Mouse (Mus musculus): ENCODE measurements around the gene Gss.

Gene Gss

GRCm38 (mm10) chr2:155592137-155592853, at the start of gene Gss:
Gene Gss (minus strand): TSS chr2:155592810.
- DNase-seq (ENCODE audit: low spot score) = peak; percentile 98

GRCm38 (mm10) chr2:155641540-155642472, 49.2 kb upstream of the Gss start:
- no peak for DNase-seq (ENCODE audit: low spot score)

DNA sequence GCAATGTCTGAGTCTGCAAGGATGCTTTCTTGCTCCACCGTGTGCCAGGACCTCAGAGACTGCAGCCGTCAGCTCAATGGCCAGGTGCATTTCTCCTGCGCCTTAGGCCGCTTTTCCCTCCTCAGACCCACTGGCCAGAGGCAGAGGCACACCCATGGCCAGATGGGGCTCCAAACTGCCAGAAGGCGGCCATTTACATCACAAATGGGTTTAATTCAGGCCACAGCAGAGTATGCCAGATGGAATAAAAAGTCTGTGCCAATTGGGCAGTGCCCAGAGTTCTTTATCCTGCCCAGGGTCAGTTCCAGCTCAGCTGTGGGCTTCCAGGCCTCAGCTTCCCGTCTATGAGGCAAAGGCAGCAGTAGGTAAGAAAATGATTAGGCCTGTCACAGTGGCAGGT, 48.0 kb upstream of the Gss start:
- DNase-seq (ENCODE audit: low spot score) = peak; percentile 69

GRCm38 (mm10) chr2:155637411-155637810, 44.8 kb upstream of the Gss start:
- DNase-seq (ENCODE audit: low spot score) = no peak

DNA sequence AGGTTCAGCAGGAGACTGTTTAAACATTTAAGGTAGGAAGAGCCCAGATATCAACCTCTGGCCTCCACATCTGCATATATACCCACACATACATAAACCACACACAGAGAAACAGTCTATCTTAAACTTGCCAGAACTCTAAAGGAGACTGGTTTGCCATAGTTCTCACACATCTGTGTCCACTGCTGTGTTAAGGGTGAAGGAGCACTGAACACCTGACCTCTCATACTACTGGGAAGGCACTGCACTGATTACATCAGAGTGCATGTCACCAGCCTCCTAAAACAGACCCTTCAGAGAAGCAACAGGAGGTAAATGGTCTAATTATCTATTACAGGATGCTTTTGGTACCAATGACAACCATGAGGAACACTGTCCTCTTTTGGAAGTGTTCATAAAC, 44.3 kb upstream of the Gss start:
- no peak for DNase-seq (ENCODE audit: low spot score)

DNA sequence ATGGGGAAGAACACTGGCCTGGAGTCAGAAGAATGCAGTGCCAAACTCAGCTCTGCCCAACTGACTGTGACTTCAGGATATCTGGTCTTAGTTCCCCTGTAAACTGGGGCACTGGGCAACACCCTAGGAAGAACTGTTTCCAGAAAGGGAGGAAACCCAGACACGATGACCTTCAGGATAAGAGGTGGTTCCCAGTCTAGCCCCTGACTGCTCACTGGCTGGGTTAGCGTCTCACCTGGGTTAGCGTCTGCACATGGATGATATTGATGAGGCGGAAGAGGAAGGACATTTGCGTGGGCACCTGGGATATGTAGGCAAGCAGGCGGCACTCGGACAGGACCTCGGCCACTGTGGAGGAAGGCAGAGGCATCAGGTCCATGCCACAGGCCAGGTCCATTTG, 43.4 kb upstream of the Gss start:
- no peak for DNase-seq (ENCODE audit: low spot score)

GRCm38 (mm10) chr2:155634562-155634961, 42.0 kb upstream of the Gss start:
- no peak for DNase-seq (ENCODE audit: low spot score)

GRCm38 (mm10) chr2:155633731-155634130, 41.1 kb upstream of the Gss start:
- DNase-seq (ENCODE audit: low spot score) = no peak

DNA sequence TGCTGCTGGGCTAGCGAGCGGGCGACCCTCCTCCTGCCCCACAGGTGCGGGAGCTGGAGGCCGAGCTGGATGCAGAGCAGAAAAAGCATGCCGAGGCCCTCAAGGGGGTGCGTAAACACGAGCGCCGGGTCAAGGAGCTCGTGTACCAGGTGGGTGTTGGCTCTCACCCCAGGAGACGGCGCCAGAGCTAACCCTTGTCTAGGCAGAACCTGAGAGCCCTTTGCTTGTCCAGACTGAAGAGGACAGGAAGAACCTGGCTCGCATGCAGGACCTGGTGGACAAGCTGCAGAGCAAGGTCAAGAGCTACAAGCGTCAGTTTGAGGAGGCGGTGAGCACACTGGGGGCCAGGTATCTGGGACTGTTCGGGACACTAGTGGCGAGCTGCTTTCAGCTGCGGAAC, 40.5 kb upstream of the Gss start:
- no peak for DNase-seq (ENCODE audit: low spot score)

DNA sequence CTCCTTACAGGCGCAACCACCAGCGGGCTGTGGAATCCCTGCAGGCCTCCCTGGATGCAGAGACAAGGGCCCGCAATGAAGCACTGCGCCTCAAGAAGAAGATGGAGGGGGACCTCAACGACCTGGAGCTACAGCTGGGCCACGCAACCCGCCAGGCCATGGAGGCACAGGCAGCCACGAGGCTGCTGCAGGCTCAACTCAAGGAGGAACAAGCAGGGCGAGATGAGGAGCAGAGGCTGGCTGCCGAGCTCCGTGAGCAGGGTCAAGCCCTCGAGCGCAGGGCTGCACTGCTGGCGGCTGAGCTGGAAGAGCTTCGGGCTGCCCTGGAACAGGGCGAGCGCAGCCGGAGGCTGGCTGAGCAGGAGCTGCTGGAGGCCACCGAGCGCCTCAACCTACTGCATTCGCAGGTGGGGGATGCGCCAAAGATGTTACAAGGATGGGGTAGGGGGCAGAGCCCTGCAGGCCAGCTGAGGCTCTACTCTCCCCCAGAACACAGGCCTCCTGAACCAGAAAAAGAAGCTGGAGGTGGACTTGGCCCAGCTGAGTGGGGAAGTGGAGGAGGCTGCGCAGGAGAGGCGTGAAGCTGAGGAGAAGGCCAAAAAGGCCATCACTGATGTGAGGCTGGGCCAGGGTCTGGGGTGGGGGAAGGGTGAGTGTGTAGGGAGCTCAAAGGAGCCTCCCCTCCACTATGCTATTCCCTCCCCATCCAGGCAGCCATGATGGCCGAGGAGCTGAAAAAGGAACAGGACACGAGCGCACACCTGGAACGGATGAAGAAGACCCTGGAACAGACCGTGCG, 39.7 kb upstream of the Gss start:
- no peak for DNase-seq (ENCODE audit: low spot score)

DNA sequence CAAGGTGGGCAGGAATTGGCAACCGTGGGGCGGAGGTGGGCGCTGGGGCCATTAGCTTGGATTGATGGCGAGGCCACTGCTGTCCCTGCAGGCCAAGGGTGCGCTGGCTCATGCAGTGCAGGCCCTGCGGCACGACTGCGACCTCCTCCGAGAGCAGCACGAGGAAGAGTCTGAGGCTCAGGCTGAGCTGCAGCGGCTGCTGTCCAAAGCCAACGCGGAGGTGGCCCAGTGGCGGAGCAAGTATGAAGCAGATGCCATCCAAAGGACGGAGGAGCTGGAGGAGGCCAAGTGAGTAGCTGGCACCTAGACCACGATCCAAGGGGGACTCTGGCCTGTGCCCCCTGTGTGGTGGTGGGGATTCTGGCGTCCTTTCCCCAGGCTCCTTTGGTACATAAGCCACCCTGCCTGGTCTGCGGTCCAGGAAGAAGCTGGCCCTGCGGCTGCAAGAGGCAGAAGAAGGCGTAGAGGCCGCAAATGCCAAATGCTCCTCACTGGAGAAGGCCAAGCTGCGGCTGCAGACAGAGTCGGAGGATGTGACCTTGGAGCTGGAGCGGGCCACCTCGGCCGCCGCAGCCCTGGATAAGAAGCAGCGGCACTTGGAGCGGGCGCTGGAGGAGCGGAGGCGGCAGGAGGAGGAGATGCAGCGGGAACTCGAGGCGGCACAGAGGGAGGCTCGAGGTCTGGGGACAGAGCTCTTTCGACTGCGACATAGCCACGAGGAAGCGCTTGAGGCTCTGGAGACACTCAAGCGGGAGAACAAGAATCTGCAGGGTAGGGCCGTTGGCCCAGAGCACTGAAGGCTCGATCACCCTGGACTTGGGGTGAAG, 38.2 kb upstream of the Gss start:
- DNase-seq (ENCODE audit: low spot score) = no peak

DNA sequence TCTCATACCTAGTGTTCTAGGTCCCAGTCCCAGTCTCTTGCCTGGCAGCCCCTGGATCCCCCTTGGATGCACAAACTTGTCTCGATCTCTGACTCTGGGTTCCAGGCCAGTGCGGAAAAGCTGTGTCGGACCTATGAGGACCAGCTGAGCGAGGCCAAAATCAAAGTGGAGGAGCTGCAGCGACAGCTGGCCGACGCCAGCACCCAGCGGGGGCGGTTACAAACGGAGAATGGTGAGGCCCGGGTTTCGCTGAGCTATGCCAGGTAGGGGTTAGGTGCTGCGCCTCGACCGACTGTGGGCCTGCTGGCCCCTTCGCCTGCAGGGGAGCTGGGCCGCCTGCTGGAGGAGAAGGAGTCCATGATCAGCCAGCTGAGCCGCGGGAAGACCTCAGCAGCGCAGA, 37.5 kb upstream of the Gss start:
- DNase-seq (ENCODE audit: low spot score) = no peak

- DNase-seq (ENCODE audit: low spot score) = peak; percentile 53
These were observed 36.6 kb upstream of the Gss start for GRCm38 (mm10) chr2:155629231-155629661.

DNA sequence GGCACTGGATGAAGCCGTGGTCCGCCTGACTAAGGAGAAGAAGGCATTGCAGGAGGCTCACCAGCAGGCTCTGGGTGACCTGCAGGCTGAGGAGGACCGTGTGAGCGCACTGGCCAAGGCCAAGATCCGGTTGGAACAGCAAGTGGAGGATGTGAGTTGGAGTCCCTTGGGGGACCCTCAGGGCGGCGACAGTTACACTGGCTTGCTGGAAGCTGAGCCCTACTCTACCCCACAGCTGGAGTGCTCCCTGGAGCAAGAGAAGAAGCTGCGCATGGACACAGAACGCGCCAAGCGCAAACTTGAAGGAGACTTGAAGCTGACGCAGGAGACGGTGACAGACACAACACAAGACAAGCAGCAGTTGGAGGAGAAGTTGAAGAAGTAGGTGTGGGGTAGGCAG, 35.9 kb upstream of the Gss start:
- DNase-seq (ENCODE audit: low spot score) = no peak

DNA sequence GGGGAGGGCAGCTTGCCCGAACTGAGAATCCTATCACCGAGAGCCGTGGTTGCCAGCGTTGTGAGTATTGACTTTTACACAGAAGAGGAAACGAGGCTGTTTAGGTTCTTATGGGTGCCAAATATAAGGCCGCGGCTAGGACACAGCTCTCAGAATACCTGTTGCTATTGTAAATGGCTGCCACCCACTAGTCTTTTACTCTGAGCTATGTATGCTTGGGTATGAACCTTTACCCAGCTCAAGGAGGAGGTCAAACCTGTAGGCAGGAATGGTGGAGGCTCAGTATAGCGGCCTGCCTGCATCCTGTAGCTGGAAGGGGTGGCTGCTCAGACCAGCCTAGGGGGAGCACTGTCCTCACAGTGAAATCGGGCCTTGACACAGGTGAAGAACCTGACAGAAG, 35.5 kb upstream of the Gss start:
- no peak for DNase-seq (ENCODE audit: low spot score)

DNA sequence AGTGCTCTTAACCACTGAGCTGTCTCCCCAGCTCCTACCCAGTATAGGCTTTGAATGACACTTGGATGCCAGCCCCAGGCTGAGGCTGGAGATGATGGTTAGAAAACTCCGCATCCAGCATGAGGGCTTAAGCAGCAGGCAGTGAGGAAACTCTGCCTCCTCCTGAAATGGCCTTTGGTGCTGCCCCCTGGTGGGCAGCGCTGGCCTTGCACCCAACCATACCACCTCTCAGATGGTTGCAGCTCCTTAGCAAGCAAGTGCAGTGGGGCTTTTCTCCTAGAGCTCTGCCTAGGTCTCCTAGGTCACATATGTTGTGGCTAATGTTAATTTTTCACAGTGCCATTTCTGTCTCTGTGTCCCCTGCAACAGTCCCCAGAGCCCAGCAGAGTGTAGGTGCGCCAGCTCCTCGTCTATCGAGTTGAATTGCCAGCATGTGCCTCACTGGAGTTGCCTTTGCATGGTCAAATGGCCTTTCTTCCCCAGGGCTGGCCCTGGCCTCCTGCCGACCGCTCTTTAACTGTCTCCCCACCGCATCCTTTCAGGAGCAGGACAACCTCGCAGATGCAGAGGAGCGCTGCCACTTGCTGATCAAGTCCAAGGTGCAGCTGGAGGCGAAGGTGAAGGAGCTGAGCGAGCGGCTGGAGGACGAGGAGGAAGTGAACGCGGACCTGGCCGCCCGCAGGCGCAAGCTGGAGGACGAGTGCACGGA, 34.6 kb upstream of the Gss start:
- DNase-seq (ENCODE audit: low spot score) = peak; percentile 79

GRCm38 (mm10) chr2:155626277-155626676, 33.7 kb upstream of the Gss start:
- DNase-seq (ENCODE audit: low spot score) = no peak

DNA sequence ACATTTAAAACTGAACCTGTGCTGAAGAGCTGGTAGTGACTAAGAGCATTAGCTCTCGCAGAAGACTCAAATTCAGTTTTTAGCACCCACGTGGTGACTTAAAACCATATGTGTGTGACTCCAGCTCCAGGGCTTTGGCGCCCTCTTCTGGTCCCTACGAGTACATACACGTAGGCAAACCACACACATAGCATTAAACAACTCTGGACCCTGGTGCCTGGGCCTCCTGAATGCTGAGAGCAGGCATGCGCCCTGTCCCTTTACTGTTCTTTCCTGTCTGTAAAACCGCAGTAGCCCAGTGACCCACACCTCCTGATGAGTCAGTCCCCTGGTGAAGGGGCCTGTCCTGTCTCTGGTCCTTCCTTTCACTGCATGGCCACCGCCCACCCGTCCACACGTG, 32.1 kb upstream of the Gss start:
- no peak for DNase-seq (ENCODE audit: low spot score)

DNA sequence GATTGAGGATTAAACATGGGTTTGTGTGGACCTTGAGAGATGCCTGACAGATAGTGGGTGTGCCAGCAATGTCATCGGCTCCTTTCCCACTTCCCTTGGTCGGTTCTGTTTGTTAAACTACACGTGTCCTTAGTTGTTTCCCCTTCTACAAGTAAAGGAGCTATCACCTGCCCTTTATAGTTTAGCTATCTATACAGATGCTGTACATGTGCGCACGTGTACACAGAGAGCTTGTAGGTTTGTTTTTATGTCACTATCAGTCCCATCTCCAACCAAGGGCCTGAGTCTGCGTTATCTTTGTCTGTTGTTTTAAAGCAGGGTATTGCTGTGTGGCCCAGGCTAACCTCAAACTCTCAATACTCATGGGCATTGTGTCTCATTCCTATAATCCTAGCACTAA, 31.4 kb upstream of the Gss start:
- no peak for DNase-seq (ENCODE audit: low spot score)

DNA sequence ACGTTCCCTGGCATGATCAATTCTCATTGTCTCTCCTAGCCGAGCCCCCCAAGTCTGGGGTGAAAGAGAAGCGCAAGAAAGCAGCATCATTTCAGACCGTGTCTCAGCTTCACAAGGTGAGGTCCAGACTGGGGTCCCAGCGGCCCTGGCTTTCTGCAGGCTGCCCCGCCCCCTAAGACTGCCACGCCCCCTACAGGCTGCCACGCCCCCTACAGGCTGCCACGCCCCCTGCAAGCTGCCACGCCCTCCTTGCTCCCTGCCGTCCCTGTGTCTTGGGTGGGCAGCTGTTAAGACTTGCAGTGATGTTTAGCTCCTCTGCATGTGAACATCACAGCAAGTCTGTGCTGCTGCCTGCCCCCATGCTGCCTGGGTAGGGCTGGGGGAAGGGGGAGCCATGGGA, 30.0 kb upstream of the Gss start:
- no peak for DNase-seq (ENCODE audit: low spot score)

GRCm38 (mm10) chr2:155619817-155620216, 27.2 kb upstream of the Gss start:
- peak; percentile 93 for DNase-seq (ENCODE audit: low spot score)

All from layer of hippocampus, adult 11-12 months (tissue).